Mouse (Mus musculus): ENCODE measurements around the gene Olfr1457.

The Olfr1457 gene

DNA sequence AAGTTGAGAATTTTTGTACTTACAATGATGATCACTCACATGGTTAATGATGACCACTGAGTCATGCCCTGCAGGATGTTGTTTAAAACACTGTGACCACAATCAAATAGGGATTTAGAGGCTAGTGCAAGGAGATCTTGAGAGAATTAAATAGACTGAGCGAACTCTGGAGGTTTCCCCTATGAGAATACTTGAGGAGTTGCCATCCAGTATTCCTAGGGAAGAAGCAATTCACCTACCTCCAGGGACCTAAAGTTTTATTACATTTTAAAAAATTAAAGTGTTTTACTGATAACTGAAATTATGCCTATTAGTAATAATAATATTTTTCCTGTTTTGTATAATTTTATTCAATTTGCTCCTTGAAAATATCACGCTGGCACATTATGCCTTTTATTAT lies at the start of gene Olfr1457:
TSS of gene Olfr1457 (minus strand) at position 101 of the 400 bp plus-strand sequence.
- no peak for DNase-seq

DNA sequence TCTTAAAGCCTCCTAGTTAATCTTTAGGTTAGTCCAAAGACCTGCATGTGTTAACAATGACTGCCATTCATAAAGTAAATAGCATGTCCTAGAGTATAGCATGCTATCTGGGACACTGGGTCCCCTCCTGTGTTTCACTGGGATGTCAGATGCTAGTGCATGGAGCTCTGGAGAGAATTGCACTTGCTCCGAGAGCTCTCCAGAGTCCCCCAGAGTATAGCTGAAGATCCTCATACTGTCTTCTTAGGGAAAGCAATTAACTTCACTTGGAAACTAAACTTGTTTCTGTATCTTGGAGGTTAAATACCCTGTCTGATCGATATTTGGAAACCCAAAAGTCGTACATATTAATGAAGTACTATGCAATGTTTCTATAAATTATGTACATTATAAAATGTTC lies 9.0 kb upstream of the Olfr1457 start, which contains the start of gene Olfr1458:
TSS of gene Olfr1458 (minus strand) at position 101 of the 400 bp plus-strand sequence.
- DNase-seq = no peak

DNA sequence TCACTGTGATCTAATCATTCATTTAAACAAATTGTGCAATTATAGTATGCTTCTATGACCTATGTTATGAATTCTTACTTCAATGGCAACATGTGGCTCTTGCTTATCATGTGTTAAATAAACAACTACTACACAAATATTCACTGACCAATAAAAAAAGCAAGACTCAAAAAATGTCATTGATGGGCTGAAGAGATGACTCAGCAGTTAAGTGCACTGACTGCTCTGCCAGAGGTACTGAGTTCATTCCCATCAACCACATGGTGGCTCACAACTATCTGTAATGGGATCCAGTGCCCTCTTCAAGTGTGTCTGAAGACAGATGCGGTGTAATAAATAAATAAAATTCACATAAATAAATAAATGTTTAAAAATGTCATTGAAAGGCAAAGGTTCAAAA lies 3.8 kb downstream of the Olfr1457 start:
- DNase-seq = no peak

DNA sequence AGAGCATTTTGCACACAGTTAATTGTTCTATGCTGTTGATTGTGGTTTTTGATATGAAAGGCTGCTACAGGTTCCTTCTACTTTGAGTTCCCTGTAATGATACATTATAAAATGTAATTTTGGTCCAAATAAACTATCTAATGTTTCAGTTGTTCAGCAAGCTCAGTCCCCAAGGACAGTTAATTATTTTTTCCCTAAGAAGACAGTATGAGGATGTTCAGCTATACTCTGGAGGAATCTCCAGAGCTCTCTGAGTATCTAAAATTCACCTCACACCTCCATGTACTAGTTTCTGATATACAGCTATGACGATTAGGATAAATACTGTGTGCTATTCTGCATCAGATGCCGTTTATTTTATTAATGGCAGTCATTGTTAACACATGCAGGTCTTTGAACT lies 37.4 kb downstream of the Olfr1457 start, which contains the start of gene Olfr1454:
TSS of gene Olfr1454 (plus strand) at position 301 of the 400 bp plus-strand sequence.
- DNase-seq = no peak
